Mouse (Mus musculus) CH12.LX (cell line): ENCODE measurements around the gene Myh3. TPM values are rescaled to one million over a fixed set of nuclear protein-coding genes. Genes with fewer than 3 reads are reported as not detected.

Source experiments
- DNase-seq: peaks from one replicate; pipeline ENCODE4 v3.0.0-alpha.2; 2013; ENCODE audit errors: extremely low read depth
- H3K27ac ChIP-seq: 2 replicates; pipeline ENCODE4 v1.5.1; 2012; ENCODE audit warnings: low read depth, mild to moderate bottlenecking, control low read depth, moderate library complexity; ENCODE audit not compliant: insufficient read depth
- H3K27me3 ChIP-seq: replicated peaks from 2 replicates; pipeline ENCODE3; 2012; ENCODE audit warnings: inconsistent platforms
- H3K36me3 ChIP-seq, 2 experiments: replicated peaks in 1 of 2; 2 replicates each; pipeline versions ENCODE3 to v1.6.1; 2012; ENCODE audit warnings: inconsistent platforms in 1 of 2, low read length in 1 of 2, mild to moderate bottlenecking in 1 of 2, mixed read lengths in 1 of 2, moderate library complexity in 1 of 2; ENCODE audit not compliant: control insufficient read depth in 1 of 2, insufficient read depth in 1 of 2
- H3K4me1 ChIP-seq, 2 experiments: 2 replicates each; pipeline ENCODE4 v1.6.1; 2012; ENCODE audit warnings: inconsistent platforms in 1 of 2, moderate library complexity in 1 of 2; ENCODE audit not compliant: insufficient read depth in 2 of 2, control insufficient read depth in 1 of 2
- H3K4me2 ChIP-seq: 2 replicates; pipeline ENCODE4 v1.6.1; 2012; ENCODE audit warnings: low read depth, mild to moderate bottlenecking, control low read depth; ENCODE audit not compliant: poor library complexity, insufficient read depth, severe bottlenecking
- H3K4me3 ChIP-seq, 3 experiments: fragments of 150-350 bp in 1 of 3; sonication (generic) in 1 of 3; replicated peaks in 1 of 3; 2 replicates each; pipeline versions ENCODE3 to v1.5.1; 2011 to 2012; ENCODE audit warnings: low read depth in 2 of 3, low read length in 2 of 3, mild to moderate bottlenecking in 2 of 3, moderate library complexity in 2 of 3, control low read depth in 1 of 3, improper control_type of control experiment in 1 of 3, inconsistent platforms in 1 of 3, mixed read lengths in 1 of 3; ENCODE audit not compliant: poor library complexity in 1 of 3
- H3K79me2 ChIP-seq: replicated peaks from 2 replicates; pipeline ENCODE4 v1.6.1; 2012; ENCODE audit warnings: mild to moderate bottlenecking, moderate library complexity; ENCODE audit not compliant: control insufficient read depth, poor library complexity, insufficient read depth, severe bottlenecking; ENCODE audit errors: extremely low read depth
- H3K9ac ChIP-seq: 2 replicates; pipeline ENCODE4 v1.6.1; 2012; ENCODE audit warnings: low read depth, mild to moderate bottlenecking, control low read depth, moderate library complexity; ENCODE audit not compliant: insufficient read depth
- H3K9me3 ChIP-seq: replicated peaks from 2 replicates; pipeline ENCODE3; 2012; ENCODE audit warnings: low read length, inconsistent platforms, mixed read lengths
- BHLHE40 ChIP-seq: IDR thresholded peaks from 2 replicates; pipeline ENCODE4 v1.6.1; 2011; ENCODE audit warnings: mild to moderate bottlenecking, low read depth, low read length, improper control_type of control experiment
- CHD1 ChIP-seq: IDR thresholded peaks from 2 replicates; pipeline ENCODE4 v1.6.1; 2012; ENCODE audit warnings: low read depth, low read length, improper control_type of control experiment, inconsistent platforms
- CHD2 ChIP-seq: IDR thresholded peaks from 2 replicates; pipeline ENCODE4 v1.6.1; 2011; ENCODE audit warnings: low read length, improper control_type of control experiment
- CTCF ChIP-seq, 2 experiments: IDR thresholded peaks in 1 of 2; conservative IDR thresholded peaks in 1 of 2; 2 replicates each; pipeline ENCODE4 v1.5.1; 2011 to 2012; ENCODE audit warnings: low read depth in 2 of 2, low read length in 2 of 2, improper control_type of control experiment in 1 of 2, inconsistent platforms in 1 of 2, mild to moderate bottlenecking in 1 of 2, moderate library complexity in 1 of 2
- E2F4 ChIP-seq: IDR thresholded peaks from 2 replicates; pipeline ENCODE4 v1.6.1; 2011; ENCODE audit warnings: low read depth, low read length, improper control_type of control experiment; ENCODE audit not compliant: insufficient replicate concordance
- ELF1 ChIP-seq: IDR thresholded peaks from 2 replicates; pipeline ENCODE4 v1.6.1; 2014; ENCODE audit warnings: low read depth, mild to moderate bottlenecking, inconsistent platforms, low read length, improper control_type of control experiment
- EP300 ChIP-seq: IDR thresholded peaks from 2 replicates; pipeline ENCODE4 v1.6.1; 2011; ENCODE audit warnings: low read length, improper control_type of control experiment
- ETS1 ChIP-seq: conservative IDR thresholded peaks from 2 replicates; pipeline ENCODE4 v1.6.1; 2012; ENCODE audit warnings: low read depth, mild to moderate bottlenecking, inconsistent platforms, low read length, improper control_type of control experiment, moderate library complexity
- GABPA ChIP-seq: IDR thresholded peaks from 2 replicates; pipeline ENCODE4 v1.6.1; 2012; ENCODE audit warnings: low read depth, low read length, improper control_type of control experiment, inconsistent platforms; ENCODE audit not compliant: insufficient replicate concordance
- HCFC1 ChIP-seq: IDR thresholded peaks from 2 replicates; pipeline ENCODE4 v1.6.1; 2012; ENCODE audit warnings: low read depth, mild to moderate bottlenecking, inconsistent platforms, low read length, improper control_type of control experiment
- IRF4 ChIP-seq: IDR thresholded peaks from 2 replicates; pipeline ENCODE4 v1.6.1; 2014; ENCODE audit warnings: low read depth, mild to moderate bottlenecking, inconsistent platforms, low read length, improper control_type of control experiment
- JUN ChIP-seq: IDR thresholded peaks from 2 replicates; pipeline ENCODE4 v1.6.1; 2011; ENCODE audit warnings: low read depth, mild to moderate bottlenecking, low read length, improper control_type of control experiment, moderate library complexity; ENCODE audit not compliant: insufficient read depth
- JUND ChIP-seq: conservative IDR thresholded peaks from 2 replicates; pipeline ENCODE4 v1.6.1; 2011; ENCODE audit warnings: low read depth, low read length, improper control_type of control experiment
- KAT2A ChIP-seq: IDR thresholded peaks from 2 replicates; pipeline ENCODE4 v1.6.1; 2012; ENCODE audit warnings: low read length, improper control_type of control experiment, inconsistent platforms; ENCODE audit not compliant: insufficient replicate concordance
- MAFK ChIP-seq: IDR thresholded peaks from 2 replicates; pipeline ENCODE4 v1.6.1; 2011; ENCODE audit warnings: low read length, improper control_type of control experiment; ENCODE audit not compliant: insufficient replicate concordance
- MAX ChIP-seq: IDR thresholded peaks from 2 replicates; pipeline ENCODE4 v1.6.1; 2011; ENCODE audit warnings: low read length, improper control_type of control experiment
- MAZ ChIP-seq: IDR thresholded peaks from 2 replicates; pipeline ENCODE4 v1.6.1; 2012; ENCODE audit warnings: low read depth, mild to moderate bottlenecking, inconsistent platforms, low read length, improper control_type of control experiment, moderate library complexity
- MEF2A ChIP-seq: IDR thresholded peaks from 2 replicates; pipeline ENCODE4 v1.6.1; 2014; ENCODE audit warnings: low read depth, mild to moderate bottlenecking, inconsistent platforms, low read length, improper control_type of control experiment, borderline replicate concordance
- MXI1 ChIP-seq: IDR thresholded peaks from 2 replicates; pipeline ENCODE4 v1.6.1; 2011; ENCODE audit warnings: mild to moderate bottlenecking, low read depth, low read length, improper control_type of control experiment
- MYC ChIP-seq: IDR thresholded peaks from 2 replicates; pipeline ENCODE4 v1.6.1; 2011; ENCODE audit warnings: low read depth, mild to moderate bottlenecking, improper control_type of control experiment, low read length
- NELFE ChIP-seq: IDR thresholded peaks from 2 replicates; pipeline ENCODE4 v1.6.1; 2011; ENCODE audit warnings: low read depth, low read length, improper control_type of control experiment
- NRF1 ChIP-seq: IDR thresholded peaks from 2 replicates; pipeline ENCODE4 v1.6.1; 2014; ENCODE audit warnings: low read depth, mild to moderate bottlenecking, inconsistent platforms, low read length, improper control_type of control experiment, moderate library complexity
- PAX5 ChIP-seq: IDR thresholded peaks from 2 replicates; pipeline ENCODE4 v1.6.1; 2012; ENCODE audit warnings: low read length, inconsistent platforms, mixed read lengths
- POLR2A ChIP-seq: IDR thresholded peaks from 2 replicates; pipeline ENCODE4 v1.6.1; 2011; ENCODE audit warnings: low read depth, mild to moderate bottlenecking, improper control_type of control experiment, low read length
- POLR2AphosphoS2 ChIP-seq: IDR thresholded peaks from 2 replicates; pipeline ENCODE4 v1.6.1; 2011; ENCODE audit warnings: low read depth, low read length, improper control_type of control experiment
- RAD21 ChIP-seq: IDR thresholded peaks from 2 replicates; pipeline ENCODE4 v1.6.1; 2011; ENCODE audit warnings: low read depth, mild to moderate bottlenecking, low read length, improper control_type of control experiment, moderate library complexity
- RCOR1 ChIP-seq: conservative IDR thresholded peaks from 2 replicates; pipeline ENCODE4 v1.6.1; 2012; ENCODE audit warnings: low read depth, mild to moderate bottlenecking, inconsistent platforms, low read length, improper control_type of control experiment
- SIN3A ChIP-seq: IDR thresholded peaks from 2 replicates; pipeline ENCODE4 v1.6.1; 2012; ENCODE audit warnings: low read length, improper control_type of control experiment, inconsistent platforms
- SMC3 ChIP-seq: IDR thresholded peaks from 2 replicates; pipeline ENCODE4 v1.6.1; 2011; ENCODE audit warnings: low read depth, low read length, improper control_type of control experiment
- TBP ChIP-seq: conservative IDR thresholded peaks from 2 replicates; pipeline ENCODE4 v1.6.1; 2011; ENCODE audit warnings: low read depth, low read length, improper control_type of control experiment
- TCF12 ChIP-seq: IDR thresholded peaks from 2 replicates; pipeline ENCODE4 v1.6.1; 2014; ENCODE audit warnings: low read depth, mild to moderate bottlenecking, inconsistent platforms, low read length, improper control_type of control experiment
- UBTF ChIP-seq: IDR thresholded peaks from 2 replicates; pipeline ENCODE4 v1.6.1; 2012; ENCODE audit warnings: low read depth, mild to moderate bottlenecking, inconsistent platforms, low read length, improper control_type of control experiment, moderate library complexity
- USF1 ChIP-seq: IDR thresholded peaks from 2 replicates; pipeline ENCODE4 v1.6.1; 2014; ENCODE audit warnings: low read depth, mild to moderate bottlenecking, inconsistent platforms, low read length, improper control_type of control experiment
- USF2 ChIP-seq: conservative IDR thresholded peaks from 2 replicates; pipeline ENCODE4 v1.6.1; 2011; ENCODE audit warnings: low read depth, low read length, improper control_type of control experiment
- ZC3H11A ChIP-seq: IDR thresholded peaks from 2 replicates; pipeline ENCODE4 v1.6.1; 2012; ENCODE audit warnings: low read depth, mild to moderate bottlenecking, inconsistent platforms, low read length, improper control_type of control experiment
- ZKSCAN1 ChIP-seq: IDR thresholded peaks from 2 replicates; pipeline ENCODE4 v1.6.1; 2012; ENCODE audit warnings: low read depth, inconsistent platforms, low read length, improper control_type of control experiment, borderline replicate concordance
- ZMIZ1 ChIP-seq: IDR thresholded peaks from 2 replicates; pipeline ENCODE4 v1.6.1; 2012; ENCODE audit warnings: low read depth, mild to moderate bottlenecking, inconsistent platforms, low read length, improper control_type of control experiment
- ZNF384 ChIP-seq: IDR thresholded peaks from 2 replicates; pipeline ENCODE4 v1.6.1; 2012; ENCODE audit warnings: low read depth, low read length, improper control_type of control experiment, inconsistent platforms
- dilution Hi-C: fragments of 300-500 bp; cut with MboI; formaldehyde crosslinking; loops from 2 replicates; pipeline ENCODE4 v1.14.3; 2020; ENCODE audit warnings: low sequenced_read_pairs; ENCODE audit not compliant: extremely low pct_unique_long_range_greater_than_20kb, extremely low pct_ligation_motif_present
- in situ Hi-C: fragments of 300-500 bp; cut with MboI; formaldehyde crosslinking; loops from 3 replicates; pipeline ENCODE4 v1.14.3; 2019; ENCODE audit warnings: low sequenced_read_pairs, low pct_ligation_motif_present, low pct_unique_long_range_greater_than_20kb, mixed read lengths
- polyA plus RNA-seq: library from polyadenylated mRNA; unstranded; fragments of >175 nt; gene quantifications from 2 replicates; pipeline ENCODE4 v1.2.1, GENCODE M21; 2012; ENCODE audit warnings: low read depth; ENCODE audit not compliant: insufficient read length
- total RNA-seq, 2 experiments: library from RNA; depleted of rRNA; stranded (reverse); fragments of 300-350 nt in 1 of 2; fragments of >200 nt in 1 of 2; gene quantifications; 2 replicates each; pipeline ENCODE4 v1.2.3; 2012 to 2014

Gene Myh3
- total and polyA plus RNA-seq, 3 experiments: 0.12 to 0.64 (median 0.26) TPM

- in situ Hi-C loops (loop anchor here (5.0 kb wide), 3 partner anchors 120 to 530 kb away; no protein-coding TSS in a partner anchor), dilution Hi-C loops (no loop called here)
- no peaks in the 10 kb centered on the region for H3K9me3 ChIP-seq
- TF ChIP-seq RCOR1: no peak
- TF ChIP-seq E2F4: no peak
- TF ChIP-seq ZMIZ1: no peak
- peak; percentile 50 for TF ChIP-seq RAD21
- no peak for TF ChIP-seq MAFK
- TF ChIP-seq BHLHE40: no peak
- no peak for TF ChIP-seq POLR2AphosphoS2
- TF ChIP-seq ZC3H11A: no peak
- TF ChIP-seq KAT2A: 0 out of 2 replicates have a peak, but pooled peaks have one; percentile 8
- TF ChIP-seq SMC3: peak; percentile 72
- peak; percentile 34; the same call in 1 of the 2 replicates for TF ChIP-seq ETS1
- no peak for TF ChIP-seq GABPA
- no peak for TF ChIP-seq UBTF
- peak; percentile 92 to 93 for TF ChIP-seq CTCF (conservative IDR thresholded peaks at IDR 0.05 in 1 of 2, IDR thresholded peaks at IDR 0.05 in 1 of 2; ENCODE audit: low read depth in 2 of 2, low read length in 2 of 2)
- TF ChIP-seq SIN3A: peak; percentile 65
- peak; percentile 31; the same call in 1 of the 2 replicates for TF ChIP-seq USF1
- TF ChIP-seq CHD1: no peak
- no peak for TF ChIP-seq MAZ
- peak; percentile 36 for TF ChIP-seq HCFC1
- peak; percentile 58; the same call in 1 of the 2 replicates for TF ChIP-seq IRF4
- peak; percentile 38; the same call in 1 of the 2 replicates for TF ChIP-seq MXI1
- TF ChIP-seq POLR2A: no peak
- no peak for TF ChIP-seq ZKSCAN1
- TF ChIP-seq JUND: 0 out of 2 replicates have a peak, but pooled peaks have one; percentile 35
- 0 out of 2 replicates have a peak, but pooled peaks have one; percentile 47 for TF ChIP-seq MEF2A
- peak; percentile 43; the same call in 1 of the 2 replicates for TF ChIP-seq NELFE
- no peak for TF ChIP-seq PAX5
- TF ChIP-seq MYC: no peak
- no peak for TF ChIP-seq TBP
- TF ChIP-seq TCF12: peak; percentile 38; the same call in 1 of the 2 replicates
- TF ChIP-seq JUN: no peak
- TF ChIP-seq ELF1: peak; percentile 53
- TF ChIP-seq ZNF384: no peak
- peak; percentile 36 for TF ChIP-seq EP300
- TF ChIP-seq MAX: no peak
- peak; percentile 47; the same call in 1 of the 2 replicates for TF ChIP-seq USF2
- no peak for TF ChIP-seq NRF1
- no peak for TF ChIP-seq CHD2
- H3K9ac ChIP-seq: peak overlapping the region; percentile 64
- H3K79me2 ChIP-seq: peaks cover 5% of the 10 kb centered on the region; the same call in 1 of the 2 replicates
- peak overlapping the region; percentile 82 for H3K4me2 ChIP-seq
- no peaks in the 10 kb centered on the region for H3K27me3 ChIP-seq
- peaks cover 14 to 49% of the 10 kb centered on the region in 2 experiments for H3K4me1 ChIP-seq
- H3K36me3 ChIP-seq: no peaks in the 10 kb centered on the region
- peak overlapping the region; percentile 23 for H3K27ac ChIP-seq
- H3K4me3 ChIP-seq: peak overlapping the region; percentile 42 to 52 (median 50)
- DNase-seq: peak; percentile 95
Measured at GRCm38 (mm10) chr11:67112019-67112850, 34.1 kb downstream of the Myh3 start.
